Mouse (Mus musculus): Measurements from ENCODE around the gene Mael.
A peak's percentile ranks its signal among the peaks of the same experiment; 100 is the strongest.

Gene Mael

DNA sequence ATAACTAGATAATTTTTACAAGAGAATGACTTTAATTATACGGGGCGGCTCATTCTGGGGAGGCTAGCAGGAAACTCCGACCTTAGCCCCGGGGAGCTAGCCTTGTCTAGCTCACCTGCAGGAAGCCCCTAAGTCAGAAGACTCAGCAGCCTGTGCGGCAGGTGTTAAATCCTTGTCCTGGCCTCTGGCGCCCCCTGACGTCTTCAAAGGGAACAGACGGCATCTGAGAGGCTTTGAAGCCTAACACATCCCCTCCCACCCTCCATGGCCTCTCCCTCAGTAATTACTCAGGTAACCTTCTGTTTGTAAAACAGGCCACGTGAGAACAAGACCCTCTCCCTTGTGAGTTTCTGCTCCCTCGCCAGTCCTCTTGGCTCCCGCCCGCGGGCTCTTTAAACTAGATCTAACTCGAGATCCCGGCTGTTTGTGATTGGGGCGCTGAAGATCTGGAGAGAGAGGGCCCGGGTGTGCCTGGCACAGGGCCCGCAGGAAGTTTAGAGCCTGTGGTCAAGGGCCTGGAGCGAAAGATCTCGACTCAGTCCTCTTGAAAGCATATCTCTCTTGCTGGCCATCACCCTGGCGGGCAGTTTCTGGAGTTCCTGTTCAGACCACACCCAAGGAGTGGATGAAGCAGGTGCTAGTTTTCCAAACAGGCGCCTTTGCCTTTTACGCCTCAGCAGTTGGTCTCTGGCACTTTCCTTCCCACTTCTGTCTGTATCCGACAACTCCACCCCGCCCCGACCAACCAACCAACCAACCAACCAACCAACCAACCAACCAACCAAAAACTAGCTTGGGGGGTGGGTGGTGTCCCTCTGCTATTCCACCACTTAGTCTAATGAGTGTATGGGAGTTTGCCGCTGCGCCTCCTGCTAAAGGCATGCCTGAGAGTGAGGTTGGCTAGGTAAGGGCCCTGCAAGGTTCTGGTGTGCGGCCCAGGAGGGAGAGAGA is 84.1 kb downstream of the Mael start:
- DNase-seq (ENCODE audit: low read depth, low spot score), result peak; percentile 94

DNA sequence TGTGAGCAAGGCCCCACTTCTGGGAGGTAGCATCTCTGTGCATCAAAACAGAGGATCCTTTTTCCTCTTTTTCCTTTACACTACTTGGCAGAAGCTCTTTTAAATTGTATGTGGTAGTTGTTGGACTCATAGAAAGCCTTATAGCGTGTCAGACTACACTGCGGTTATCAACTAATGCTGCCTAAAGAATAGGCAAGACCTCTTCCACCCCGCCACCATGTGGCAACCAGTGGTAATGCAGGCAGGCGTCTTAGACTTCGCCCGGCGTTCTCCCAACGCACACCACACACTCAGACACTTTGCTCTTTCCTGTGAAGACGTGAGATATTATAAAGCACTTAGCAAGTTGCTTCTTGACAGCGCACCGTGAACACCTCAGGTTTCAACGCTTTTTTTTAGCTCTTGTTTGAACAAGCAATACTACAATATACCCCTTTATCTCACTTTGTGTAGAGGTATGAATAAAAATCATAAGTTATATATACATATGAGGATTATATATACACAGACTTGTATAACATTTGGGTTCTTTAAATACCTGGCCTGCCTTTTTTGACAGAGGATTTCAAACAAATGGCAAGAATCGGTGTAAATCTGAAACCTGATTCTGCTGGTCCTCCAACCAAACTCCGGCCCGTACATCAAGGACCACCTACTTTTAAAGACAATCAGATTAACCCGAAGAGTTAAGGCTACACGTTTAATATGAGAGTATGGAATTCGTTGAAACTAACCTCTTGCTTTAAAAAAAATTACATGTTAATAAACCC is 85.0 kb downstream of the Mael start:
- DNase-seq (ENCODE audit: low read depth, low spot score), result peak; percentile 90

DNA sequence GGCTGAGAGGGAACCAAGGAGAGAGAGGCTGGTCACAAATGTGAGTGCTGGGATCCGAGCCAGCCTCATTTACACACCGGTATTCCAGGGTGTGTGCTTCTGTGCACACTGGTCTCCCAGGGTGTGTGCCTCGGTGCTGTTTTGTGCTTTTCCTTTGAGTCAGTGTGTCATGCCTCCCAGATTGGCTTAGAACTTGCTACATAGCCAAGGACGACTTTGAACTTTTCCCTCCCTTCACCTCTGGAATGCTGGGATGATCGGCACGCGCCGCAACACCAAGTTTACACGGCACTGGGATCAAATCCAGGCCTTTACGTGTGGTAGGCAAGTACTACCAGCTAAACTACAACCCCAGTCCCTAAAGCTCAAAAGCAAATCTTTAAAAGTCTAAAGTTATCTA is 86.5 kb downstream of the Mael start:
- DNase-seq (ENCODE audit: low read depth, low spot score), result peak; percentile 75

DNA sequence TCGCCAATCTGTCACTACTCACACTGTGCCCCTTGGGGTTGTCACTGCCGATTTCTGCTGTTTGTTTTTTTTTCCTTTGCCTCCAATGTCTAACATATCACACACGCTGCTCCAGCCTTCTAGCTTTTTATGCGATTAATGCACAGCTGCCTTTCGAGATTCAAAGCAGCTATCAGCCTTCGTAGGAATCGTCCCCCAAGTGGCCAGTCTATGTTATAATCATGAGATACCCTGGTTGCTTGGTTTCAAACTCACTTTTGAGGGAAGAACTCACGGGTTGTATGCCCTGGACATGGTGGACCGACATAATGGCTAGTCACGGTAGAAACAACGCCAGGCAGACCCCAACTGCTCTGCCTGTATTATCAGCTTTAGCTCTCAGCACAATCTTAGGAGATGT is 87.2 kb downstream of the Mael start:
- DNase-seq (ENCODE audit: low read depth, low spot score), result no peak

Data from R1 (cell line).